Mouse (Mus musculus): ENCODE measurements at regions not wholly inside any gene's neighbourhood (a gene's known extent, or its start where the extent isn't known, plus 50 kb on each side); places are given as distances from the start of the nearest gene placed in this dataset.
"Not testable (repeated sequence)": the region's sequence is repeated elsewhere in the genome, so short reads cannot be mapped to it uniquely, and the experiment has no call there.

DNA sequence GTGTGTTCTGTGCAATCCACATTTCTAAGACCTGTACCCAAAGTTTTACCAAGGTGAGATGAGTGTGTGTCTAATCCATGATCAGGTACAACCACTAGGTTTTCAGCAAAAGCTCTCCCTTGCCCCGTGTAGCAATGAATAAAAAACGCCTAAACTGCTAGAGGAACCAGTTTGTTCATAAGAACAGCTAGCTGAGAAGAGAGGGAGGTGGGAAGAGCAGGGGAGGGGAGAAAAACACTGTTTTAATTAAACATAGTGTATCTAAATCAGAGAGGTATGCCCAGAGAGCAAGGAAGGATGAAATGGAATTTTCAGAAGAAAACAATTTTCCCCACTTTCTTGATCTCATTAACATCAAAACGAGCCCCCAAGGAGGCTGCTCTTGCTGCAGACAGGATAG, 368.5 kb upstream of the Zfp703 start:
- no peak for DNase-seq (ENCODE audit: low spot score)

DNA sequence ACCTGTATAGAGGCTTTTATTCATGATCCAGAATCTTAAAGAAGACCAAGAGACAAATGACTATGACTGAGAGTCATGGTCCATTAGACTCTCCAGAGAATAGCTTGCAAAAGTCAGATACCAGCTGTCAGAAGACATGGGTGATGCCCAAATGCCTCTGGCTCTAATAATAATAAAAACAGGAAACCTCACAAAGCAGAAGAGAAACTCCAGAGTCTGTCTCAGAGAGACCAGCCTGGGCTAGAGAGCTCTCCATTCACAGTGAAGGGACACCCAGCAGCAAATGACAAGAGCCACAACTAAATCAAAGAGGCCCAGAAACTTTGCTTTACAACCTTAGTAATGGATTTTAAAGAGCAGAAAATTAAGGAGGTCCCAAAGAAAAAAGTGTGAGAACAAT, 365.0 kb upstream of the Zfp703 start:
- DNase-seq (ENCODE audit: low spot score) = no peak

DNA sequence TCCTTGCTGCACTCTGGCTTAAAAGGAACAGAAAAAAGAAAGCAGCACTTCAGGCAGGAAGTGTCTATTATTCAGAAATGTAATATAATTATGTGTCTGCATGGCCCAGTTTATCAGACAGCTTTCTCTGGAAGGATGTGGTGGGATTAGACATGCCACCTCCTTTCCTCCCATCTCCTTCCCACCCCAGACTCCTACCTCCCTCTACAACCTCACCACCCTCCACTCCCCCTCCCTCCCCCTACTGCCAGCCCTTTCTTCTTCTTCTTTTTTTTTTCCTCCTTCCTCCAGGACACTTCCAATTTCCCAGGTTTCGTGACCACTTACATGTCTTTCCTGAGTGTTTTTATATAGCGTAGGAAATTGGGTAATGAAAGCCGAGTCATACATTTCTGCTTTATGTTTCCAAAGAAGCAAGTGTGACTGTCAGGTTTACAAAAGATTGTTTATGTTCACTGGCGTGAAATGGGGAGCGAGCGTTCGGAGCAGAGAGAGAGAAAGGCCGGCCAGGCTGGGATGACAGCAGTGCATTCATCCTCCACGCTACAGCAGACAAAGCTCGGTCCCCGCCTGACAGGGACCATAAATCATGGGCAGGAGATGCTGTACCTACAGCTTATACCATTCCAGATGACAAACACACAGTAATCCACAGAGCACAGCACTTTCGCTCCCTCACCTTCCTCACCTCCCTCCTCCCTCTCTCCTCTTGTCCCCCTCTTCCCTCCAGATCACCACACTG, 354.6 kb upstream of the Zfp703 start:
- DNase-seq (ENCODE audit: low spot score) = no peak

DNA sequence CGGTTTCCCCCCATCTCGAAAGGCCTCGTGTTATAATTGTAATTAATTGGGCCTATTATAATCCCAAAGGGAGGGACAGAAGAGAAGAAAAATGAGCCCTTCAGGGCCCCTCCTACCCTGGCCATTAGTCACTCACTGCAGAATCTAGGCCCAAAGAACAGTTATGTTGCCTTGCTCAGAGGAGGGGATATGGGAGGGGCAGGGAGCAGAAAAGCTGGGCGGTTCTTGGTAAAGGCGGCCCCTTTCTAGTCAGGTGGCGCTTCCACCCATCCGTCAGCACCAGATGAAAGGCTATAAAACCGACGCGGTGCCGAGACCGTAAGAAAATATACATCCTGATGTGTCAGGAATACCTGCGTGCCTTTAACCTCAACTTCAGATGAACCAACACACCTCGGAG, 350.9 kb upstream of the Zfp703 start:
- DNase-seq (ENCODE audit: low spot score) = no peak

DNA sequence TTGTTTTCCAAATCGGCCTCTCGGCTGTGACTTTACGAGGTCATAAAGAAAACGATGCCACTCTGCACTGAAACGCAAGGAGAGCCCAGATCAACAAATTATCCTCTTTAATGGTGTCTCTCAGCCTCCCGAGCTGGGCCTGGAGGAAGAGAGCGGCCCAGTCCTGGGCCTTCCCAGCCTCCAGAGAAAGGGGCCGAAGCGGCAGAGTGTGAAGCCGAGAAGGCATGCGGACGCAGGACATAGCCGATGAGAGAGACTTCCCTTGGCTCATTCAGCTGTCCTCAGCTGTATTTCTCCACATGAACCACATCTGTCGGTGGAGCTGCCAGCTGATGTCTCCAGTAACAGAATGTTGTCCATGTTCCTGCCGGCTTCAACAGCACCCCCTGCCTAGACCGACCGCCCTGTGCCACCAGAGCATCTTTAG, 350.5 kb upstream of the Zfp703 start:
- DNase-seq (ENCODE audit: low spot score) = no peak

DNA sequence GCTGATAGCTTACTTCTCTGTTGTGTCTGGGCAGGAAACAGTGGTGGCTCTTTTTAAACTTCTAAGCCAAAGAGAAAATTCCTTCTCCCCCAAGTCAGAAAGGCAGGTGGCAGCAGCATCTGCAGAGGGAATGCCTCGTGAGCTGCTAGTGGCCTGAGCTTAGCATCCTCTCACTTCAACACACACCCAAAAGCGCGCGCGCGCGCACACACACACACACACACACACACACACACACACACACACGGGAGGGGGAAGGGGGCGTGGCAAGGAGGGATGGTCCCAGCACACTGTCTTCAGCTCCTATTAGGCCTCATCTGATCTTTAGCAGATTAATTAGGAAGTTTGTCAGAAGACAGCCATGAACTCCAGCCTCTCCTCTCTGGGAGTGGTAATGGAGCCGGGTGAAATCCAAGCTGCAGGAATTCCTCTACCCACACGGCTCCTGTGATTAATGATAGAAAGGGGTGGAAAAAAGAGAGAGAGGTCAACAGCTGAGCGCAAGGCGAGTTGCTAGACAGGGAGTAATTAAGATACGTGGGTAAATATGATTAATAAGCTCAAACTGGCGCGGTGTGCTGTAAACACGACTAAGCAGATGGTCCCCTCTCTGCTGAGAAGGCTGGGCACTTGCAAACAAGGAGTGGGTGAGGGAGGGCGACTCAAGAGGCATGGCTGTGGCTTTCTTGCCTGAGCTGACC, 349.8 kb upstream of the Zfp703 start:
- DNase-seq (ENCODE audit: low spot score) = no peak

DNA sequence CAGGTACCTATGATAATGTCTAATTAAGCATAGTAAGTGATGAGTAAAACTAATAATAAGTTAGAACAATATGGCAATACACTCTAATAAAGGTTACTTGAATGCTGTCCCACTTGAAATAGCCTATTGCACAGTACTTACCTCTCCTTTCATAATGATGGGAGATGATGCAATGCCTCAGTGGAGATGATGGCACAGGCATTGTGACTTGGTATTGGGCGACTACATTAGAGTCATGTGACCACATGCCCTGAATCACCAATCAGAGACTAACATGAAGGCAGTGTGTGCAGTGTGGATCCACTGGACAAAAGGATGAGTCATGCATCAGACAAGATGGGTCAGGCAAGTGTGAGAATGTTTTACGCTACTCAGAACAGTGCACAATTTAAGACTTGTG, 346.6 kb upstream of the Zfp703 start:
- no peak for DNase-seq (ENCODE audit: low spot score)

DNA sequence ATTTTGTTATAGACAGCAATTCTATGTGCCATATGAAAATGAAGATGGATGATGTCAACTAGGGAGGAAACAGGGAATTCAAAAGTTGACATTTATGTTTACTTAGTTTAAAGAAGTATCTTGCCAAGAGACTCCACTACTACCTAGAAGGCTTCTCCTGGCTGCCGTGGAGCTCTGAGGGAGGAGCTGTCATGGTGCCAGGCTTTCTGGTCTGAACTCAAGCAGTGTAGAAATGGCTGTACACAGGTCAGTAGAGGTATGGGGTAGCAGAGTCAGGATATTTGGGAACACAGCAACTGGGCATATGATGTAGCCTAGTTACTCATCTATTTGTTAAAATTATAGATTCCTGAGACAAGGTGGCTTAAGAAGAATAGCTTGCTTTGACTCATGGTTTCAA, 341.4 kb upstream of the Zfp703 start:
- no peak for DNase-seq (ENCODE audit: low spot score)

DNA sequence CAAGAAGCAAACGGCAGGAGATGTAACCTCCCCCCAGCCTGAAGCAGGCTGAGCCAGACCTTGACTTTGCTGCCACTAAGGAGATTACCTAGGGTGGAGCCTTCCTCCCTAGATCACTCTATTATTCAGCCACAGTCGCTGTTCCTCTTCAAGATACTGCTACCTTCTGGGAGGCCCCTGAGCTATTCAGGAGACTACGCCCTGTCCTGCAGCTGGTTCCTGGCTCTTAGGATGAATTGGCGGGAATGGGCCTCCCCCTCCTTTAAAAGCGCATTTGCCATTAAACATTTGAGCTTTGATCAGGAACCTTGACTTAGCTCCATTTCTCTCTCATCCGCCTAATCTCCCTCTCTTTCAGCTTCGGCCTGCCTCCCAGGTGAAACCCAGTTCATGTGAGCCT, 331.8 kb upstream of the Zfp703 start:
- not testable (repeated sequence) for DNase-seq (ENCODE audit: low spot score)

DNA sequence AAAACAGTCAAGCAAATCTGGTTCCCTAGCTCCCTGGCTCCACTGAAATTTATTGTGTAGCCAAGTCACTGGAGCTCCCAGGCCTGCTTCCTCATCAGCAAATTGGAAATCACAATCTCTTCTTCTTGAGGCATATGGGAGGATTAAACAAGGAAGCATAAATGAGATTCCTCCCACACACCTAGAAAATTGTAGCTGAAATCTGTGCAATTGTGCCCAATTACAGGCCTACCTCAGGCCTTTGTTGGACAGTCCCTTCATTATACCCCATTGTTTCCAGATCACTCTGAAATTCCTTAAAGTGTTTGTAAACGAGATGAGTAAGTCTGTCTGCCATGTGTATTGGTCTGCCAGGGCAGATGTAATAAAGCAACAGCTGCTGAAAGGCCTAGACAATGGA, 326.8 kb upstream of the Zfp703 start:
- peak; percentile 4 for DNase-seq (ENCODE audit: low spot score)

DNA sequence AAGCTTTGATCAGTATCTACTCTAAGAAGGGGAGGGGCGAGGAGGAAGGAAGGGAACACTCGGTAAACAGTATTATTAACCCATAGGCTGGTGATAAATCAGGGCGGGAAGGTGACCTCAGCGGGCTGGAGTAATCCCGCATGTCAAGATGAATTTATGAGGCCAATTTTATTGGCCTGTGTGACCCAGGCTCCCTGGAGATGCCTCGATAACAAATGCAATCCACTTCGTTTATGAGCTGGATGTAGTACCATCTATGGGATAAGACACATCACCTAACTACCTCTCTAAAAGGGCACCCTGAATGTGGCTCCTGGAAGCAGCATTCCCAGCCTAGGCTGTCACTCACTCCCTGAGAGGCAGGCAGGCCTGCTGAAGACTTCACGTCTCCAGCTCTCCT, 321.2 kb upstream of the Zfp703 start:
- DNase-seq (ENCODE audit: low spot score) = no peak

DNA sequence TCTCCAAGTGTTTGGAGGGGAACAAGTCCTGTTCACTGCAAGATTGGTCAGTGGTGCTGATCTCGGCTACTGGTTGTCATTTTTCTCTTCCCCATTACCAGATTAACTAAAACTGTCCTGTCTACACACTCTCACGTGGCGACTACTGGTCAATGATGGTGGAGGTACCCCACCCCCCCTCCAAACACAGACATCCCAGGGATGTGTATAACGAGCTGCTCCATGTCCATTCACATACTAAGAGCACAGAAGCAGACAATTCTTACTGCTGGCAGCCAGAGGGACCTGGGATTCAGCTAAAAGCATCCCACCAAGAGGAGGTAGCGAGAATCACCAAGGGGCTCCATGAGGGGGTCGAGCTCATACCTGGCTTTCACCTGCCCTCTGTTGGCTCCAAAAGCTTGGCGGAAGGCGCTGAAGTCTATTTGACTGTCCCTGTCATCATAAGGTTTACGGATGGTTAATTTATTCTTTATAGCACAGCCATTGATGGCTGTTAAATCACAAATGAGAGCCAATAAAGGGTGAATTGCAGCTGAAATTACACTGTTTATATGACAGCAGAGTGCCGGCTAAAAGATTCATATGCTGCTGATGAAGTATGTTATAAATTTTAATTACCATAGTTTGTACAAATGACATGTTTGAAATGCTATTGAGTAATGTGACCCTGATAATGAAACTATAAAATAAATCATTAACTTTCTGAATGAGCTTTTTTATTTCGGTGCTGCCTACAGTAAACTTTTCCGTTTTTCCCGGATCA, 320.6 kb upstream of the Zfp703 start:
- DNase-seq (ENCODE audit: low spot score) = no peak

DNA sequence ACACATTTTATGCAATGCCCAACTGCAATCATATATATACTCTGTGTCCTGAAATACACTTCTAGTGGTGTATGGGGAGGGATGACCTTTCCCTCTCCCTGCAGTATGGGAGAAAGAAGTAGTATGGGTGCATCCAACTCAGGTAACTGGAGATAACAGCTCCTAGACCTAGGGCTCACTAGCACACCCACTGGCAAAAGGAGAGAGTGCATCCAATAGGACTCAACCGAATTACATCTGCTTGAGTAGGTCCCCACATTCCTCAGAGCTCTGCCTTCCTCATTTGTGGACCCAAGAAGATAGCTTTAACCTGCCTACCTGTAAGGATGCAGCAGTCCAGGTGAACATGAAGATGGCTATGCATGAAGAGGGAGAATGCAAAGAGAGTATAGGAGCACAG, 317.7 kb upstream of the Zfp703 start:
- DNase-seq (ENCODE audit: low spot score) = no peak

DNA sequence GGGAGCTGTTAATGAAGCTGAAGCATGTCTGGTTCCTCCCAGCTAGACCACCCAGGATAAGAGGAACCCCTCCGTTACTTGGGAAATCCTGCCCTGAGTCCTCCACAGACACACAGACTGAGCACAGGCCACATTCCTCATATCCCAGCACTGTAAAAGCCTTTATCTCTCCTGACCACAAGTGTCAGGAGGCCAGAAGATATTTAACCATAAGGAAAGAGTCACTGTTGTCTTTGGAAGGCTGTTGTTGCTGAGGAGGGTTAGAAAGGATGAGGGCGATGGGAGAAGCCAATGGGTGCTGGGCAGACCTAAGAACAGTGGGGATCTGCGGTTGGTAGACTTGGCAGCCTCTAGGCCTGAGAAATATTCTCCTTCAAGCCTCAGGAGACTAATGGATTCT, 307.6 kb upstream of the Zfp703 start:
- no peak for DNase-seq (ENCODE audit: low spot score)

DNA sequence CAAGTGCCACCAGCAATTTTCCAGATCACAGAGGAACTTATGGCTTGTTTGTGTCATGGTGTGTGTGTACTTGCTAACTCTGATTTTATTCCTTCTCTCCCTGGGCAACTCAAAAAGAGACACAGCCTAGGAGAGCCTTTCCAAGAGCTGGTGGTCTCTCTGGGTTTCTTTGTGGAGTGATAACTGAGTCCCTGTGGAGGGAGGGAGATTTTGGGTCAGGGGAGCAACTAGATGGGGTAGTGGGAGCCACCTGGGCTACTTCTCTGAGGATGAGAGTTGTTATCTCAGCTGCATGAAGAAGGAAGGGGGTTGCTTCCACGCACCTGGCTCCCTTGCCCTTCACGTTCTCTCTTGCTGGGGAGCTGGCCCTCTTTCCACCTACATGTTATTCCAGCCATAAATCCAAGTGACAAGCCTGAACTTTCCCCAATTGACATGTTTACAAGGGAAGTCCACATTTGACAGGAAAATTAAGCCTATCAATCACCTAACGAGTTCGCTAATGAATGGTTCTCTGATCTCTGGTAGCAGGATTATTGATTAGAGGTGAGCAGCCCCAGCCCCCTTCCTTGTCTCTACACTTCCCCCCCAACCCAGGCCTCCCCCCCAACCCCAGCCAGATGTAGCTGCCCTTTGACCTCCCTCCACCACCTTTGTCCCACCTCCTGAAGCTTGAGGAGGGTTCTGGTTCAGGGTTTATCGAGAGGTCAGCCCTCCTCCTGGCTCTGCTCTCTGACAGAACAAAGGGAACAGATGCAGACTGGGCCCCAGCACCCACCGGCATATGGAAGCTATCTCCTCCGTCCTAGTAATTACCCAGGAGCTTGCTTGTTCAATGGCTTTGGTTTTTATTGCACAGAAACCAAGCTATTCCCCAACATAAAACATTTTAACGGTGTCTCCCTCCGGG, 304.4 kb upstream of the Zfp703 start:
- no peak for DNase-seq (ENCODE audit: low spot score)

DNA sequence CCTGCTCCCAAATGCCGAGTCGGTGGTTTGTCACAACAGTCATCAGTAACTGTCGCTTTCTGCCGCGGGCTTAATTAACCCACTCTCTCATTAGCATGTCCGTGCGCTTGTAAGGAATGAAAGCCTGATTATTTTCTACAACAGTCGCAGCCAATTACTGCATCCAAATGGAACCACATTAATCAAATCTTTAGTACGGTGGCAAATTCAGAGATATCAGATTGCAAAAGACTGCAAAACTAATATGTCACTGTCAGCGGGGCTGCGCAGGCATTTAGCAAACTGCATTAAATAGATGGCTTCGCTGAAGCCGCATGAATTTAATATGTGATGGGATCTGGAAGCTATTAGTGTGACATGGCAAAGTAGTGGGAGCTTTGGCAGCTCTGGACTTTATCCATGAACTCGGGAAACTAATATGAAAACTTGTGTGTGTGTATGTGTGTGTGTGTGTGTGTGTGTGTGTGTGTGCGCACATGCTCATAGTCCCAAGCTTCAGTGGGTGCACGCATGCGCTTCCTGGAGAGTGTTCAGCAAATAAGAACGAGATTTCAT, 299.5 kb upstream of the Zfp703 start:
- DNase-seq (ENCODE audit: low spot score) = no peak

DNA sequence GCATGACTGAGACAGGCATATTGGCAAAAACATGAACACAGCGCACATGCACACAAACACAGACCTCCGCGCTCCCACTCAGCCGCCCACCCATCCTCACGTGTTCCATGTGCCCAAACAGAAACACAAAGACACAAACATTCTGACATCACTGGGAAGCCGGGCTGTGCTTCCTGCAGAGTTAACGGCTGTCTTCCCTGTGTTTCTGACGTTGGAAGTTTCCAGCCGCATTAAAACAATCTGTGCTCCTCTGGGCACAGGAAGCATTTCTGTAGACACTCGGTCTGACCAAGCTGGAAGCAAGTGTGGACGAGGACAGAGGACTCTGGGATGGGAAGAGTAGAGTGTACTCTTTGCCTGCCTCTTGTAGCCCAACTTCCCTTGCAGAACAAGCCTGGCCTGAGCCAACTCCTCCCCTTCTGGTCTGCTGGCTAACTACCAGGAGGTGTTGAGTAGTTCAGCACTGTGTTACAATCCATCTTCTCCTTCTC, 296.2 kb upstream of the Zfp703 start:
- no peak for DNase-seq (ENCODE audit: low spot score)

DNA sequence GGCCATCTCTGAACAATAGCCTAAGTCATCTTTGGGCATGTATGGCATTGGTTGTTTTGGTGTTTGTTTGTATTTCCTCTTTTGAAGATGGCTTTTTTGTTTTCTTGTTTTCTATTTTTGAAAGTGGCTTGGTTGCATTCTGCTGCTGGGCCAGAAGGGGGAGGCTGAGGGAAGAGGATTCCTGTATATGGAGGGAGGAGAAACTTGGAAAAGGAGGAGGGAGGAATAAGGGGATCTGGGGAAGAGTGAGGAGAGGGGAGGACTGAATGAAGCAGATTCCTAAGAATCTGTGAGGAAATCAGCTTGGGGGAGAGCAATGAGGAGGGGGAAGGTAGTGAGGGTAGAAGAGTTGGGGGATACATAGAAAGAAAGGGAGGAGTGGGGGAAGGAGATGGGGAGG, 290.0 kb upstream of the Zfp703 start:
- DNase-seq (ENCODE audit: low spot score) = no peak

DNA sequence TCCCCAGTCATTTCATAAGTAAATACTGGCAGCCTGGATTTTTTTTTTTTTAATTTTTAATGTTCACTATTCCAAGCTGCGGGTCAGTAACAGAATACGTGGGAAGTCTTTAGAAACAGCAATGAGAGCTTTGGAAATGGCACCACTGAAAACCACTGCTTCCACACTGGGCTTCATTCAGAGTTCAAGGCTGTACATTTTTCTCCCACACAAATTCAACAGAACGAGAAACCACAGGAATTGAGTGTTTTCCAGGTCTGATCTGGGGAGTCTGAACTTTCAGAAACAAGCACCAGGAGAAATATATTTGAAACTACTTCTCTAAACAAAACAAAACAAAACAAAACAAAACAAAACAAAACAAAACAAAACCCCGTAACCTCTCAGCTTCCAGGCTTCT, 289.1 kb upstream of the Zfp703 start:
- DNase-seq (ENCODE audit: low spot score) = no peak

DNA sequence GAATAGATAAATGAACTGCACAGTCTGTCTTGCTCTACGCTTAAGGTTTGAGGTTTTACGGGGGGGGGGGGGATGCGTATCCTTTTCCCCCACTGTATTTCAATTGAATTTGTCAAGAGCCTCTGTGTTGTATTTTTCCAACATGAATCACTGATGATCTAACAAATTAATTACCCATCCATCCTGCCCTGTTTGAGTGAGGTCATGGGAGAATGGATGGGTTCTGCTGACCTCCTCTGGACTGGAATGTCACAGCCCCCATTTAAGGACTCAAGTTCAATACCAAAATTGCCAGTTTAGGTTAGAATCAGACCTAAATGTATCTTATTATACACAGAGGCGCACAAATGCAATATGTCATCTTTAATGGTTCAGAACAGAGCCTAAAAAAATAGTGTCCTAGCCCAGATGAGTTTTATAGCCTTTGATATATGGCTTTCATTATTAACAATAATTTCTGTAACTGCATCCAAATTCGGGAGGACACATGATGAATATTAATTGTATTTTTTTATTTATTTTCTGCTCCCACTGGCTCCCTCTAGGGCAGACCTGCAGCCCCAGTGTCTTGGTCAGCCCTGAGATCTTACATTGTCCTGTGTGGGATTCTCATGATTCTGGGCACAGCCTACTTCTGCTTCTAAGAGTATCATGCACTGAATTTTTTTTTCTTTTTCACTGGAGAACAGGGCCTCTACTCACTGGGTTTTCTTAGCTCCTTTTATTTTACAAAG, 288.2 kb upstream of the Zfp703 start:
- DNase-seq (ENCODE audit: low spot score) = no peak

All from left cerebral cortex, adult 11 months (tissue).